Mouse (Mus musculus): Measurements from ENCODE around the gene Myo19. TPM values are rescaled to one million over a fixed set of nuclear protein-coding genes. Genes with fewer than 3 reads are reported as not detected.

Myo19 gene
- polyA plus RNA-seq, 1 experiment from 2014 or later: 10.0 TPM

- Histone ChIP-seq H3K27ac (no peak overlapping the region), H3K9me3 (no peaks in the 10 kb centered on the region), H3K4me2 (no peak overlapping the region), H3K27me3 (no peaks in the 10 kb centered on the region), H3K4me3 (no peak overlapping the region), H3K4me1 (no peaks in the 10 kb centered on the region), H3K9ac (no peak overlapping the region), H3K36me3 (peaks cover 78% of the 10 kb centered on the region)
- WGBS: 95% methylated on average over 8 of the region's 8 CpGs
- ATAC-seq (ENCODE audit: insufficient number of reproducible peaks, insufficient read depth, low FRiP score, low TSS enrichment, low read depth): no peak
Observed at GRCm38 (mm10) chr11:84888025-84888424, 8.1 kb downstream of the Myo19 start.

GRCm38 (mm10) chr11:84889492-84889891 is 9.5 kb downstream of the Myo19 start:
- Histone ChIP-seq H3K36me3 (peaks cover 73% of the 10 kb centered on the region), H3K27ac (no peak overlapping the region), H3K9ac (no peak overlapping the region), H3K9me3 (no peaks in the 10 kb centered on the region), H3K4me3 (no peak overlapping the region), H3K4me2 (no peak overlapping the region), H3K4me1 (no peaks in the 10 kb centered on the region), H3K27me3 (no peaks in the 10 kb centered on the region)
- 86% methylated on average over 2 of the region's 2 CpGs for WGBS
- no peak for ATAC-seq (ENCODE audit: insufficient number of reproducible peaks, insufficient read depth, low FRiP score, low TSS enrichment, low read depth)

- no peak overlapping the region for H3K4me3 ChIP-seq
- H3K9ac ChIP-seq: no peak overlapping the region
- WGBS: 91% methylated on average over 7 of the region's 7 CpGs
- ATAC-seq (ENCODE audit: insufficient number of reproducible peaks, insufficient read depth, low FRiP score, low TSS enrichment, low read depth): no peak
- H3K4me1 ChIP-seq: no peaks in the 10 kb centered on the region
- H3K4me2 ChIP-seq: no peak overlapping the region
- H3K9me3 ChIP-seq: no peaks in the 10 kb centered on the region
- no peak overlapping the region for H3K27ac ChIP-seq
- no peaks in the 10 kb centered on the region for H3K27me3 ChIP-seq
- H3K36me3 ChIP-seq: peaks cover 76% of the 10 kb centered on the region
Observed at GRCm38 (mm10) chr11:84891705-84892104, 11.8 kb downstream of the Myo19 start.

GRCm38 (mm10) chr11:84893113-84893512 is 13.2 kb downstream of the Myo19 start:
- ATAC-seq (ENCODE audit: insufficient number of reproducible peaks, insufficient read depth, low FRiP score, low TSS enrichment, low read depth): no peak
- Histone ChIP-seq H3K9ac (no peak overlapping the region), H3K4me1 (no peaks in the 10 kb centered on the region), H3K36me3 (peaks cover 84% of the 10 kb centered on the region), H3K4me3 (no peak overlapping the region), H3K27me3 (no peaks in the 10 kb centered on the region), H3K9me3 (no peaks in the 10 kb centered on the region), H3K27ac (no peak overlapping the region), H3K4me2 (no peak overlapping the region)
- 89% methylated on average over 15 of the region's 15 CpGs for WGBS

- Histone ChIP-seq H3K36me3 (peaks cover 99% of the 10 kb centered on the region), H3K4me3 (no peak overlapping the region), H3K27me3 (no peaks in the 10 kb centered on the region), H3K4me1 (no peaks in the 10 kb centered on the region), H3K9me3 (no peaks in the 10 kb centered on the region), H3K4me2 (no peak overlapping the region), H3K9ac (no peak overlapping the region), H3K27ac (no peak overlapping the region)
- 74% methylated on average over 9 of the region's 9 CpGs for WGBS
- no peak for ATAC-seq (ENCODE audit: insufficient number of reproducible peaks, insufficient read depth, low FRiP score, low TSS enrichment, low read depth)
Observed at GRCm38 (mm10) chr11:84904597-84905144, 24.7 kb downstream of the Myo19 start.

- H3K9me3 ChIP-seq: no peaks in the 10 kb centered on the region
- H3K27ac ChIP-seq: no peak overlapping the region
- H3K4me1 ChIP-seq: no peaks in the 10 kb centered on the region
- peaks cover 97% of the 10 kb centered on the region for H3K36me3 ChIP-seq
- no peak overlapping the region for H3K4me2 ChIP-seq
- H3K9ac ChIP-seq: no peak overlapping the region
- no peak for ATAC-seq (ENCODE audit: insufficient number of reproducible peaks, insufficient read depth, low FRiP score, low TSS enrichment, low read depth)
- H3K4me3 ChIP-seq: no peak overlapping the region
- no peaks in the 10 kb centered on the region for H3K27me3 ChIP-seq
- WGBS: 72% methylated on average over 3 of the region's 3 CpGs
Observed at GRCm38 (mm10) chr11:84907081-84907480, 27.1 kb downstream of the Myo19 start.

GRCm38 (mm10) chr11:84908480-84908879 is 28.5 kb downstream of the Myo19 start:
- H3K36me3 ChIP-seq: peaks cover 95% of the 10 kb centered on the region
- no peak overlapping the region for H3K4me2 ChIP-seq
- no peak overlapping the region for H3K27ac ChIP-seq
- no peak for ATAC-seq (ENCODE audit: insufficient number of reproducible peaks, insufficient read depth, low FRiP score, low TSS enrichment, low read depth)
- no peaks in the 10 kb centered on the region for H3K27me3 ChIP-seq
- no peak overlapping the region for H3K4me3 ChIP-seq
- no peaks in the 10 kb centered on the region for H3K9me3 ChIP-seq
- H3K4me1 ChIP-seq: no peaks in the 10 kb centered on the region
- WGBS: 88% methylated on average over 6 of the region's 6 CpGs
- no peak overlapping the region for H3K9ac ChIP-seq

- Histone ChIP-seq H3K9me3 (no peaks in the 10 kb centered on the region), H3K27me3 (no peaks in the 10 kb centered on the region), H3K9ac (no peak overlapping the region), H3K36me3 (peaks cover 87% of the 10 kb centered on the region), H3K4me1 (peaks cover 14% of the 10 kb centered on the region), H3K4me3 (no peak overlapping the region), H3K27ac (no peak overlapping the region), H3K4me2 (no peak overlapping the region)
- no peak for ATAC-seq (ENCODE audit: insufficient number of reproducible peaks, insufficient read depth, low FRiP score, low TSS enrichment, low read depth)
- 73% methylated on average over 4 of the region's 4 CpGs for whole genome bisulfite sequencing
Observed at GRCm38 (mm10) chr11:84910411-84910810, 30.5 kb downstream of the Myo19 start.

GRCm38 (mm10) chr11:84914673-84915072 is 34.7 kb downstream of the Myo19 start:
- Histone ChIP-seq H3K36me3 (peaks cover 44% of the 10 kb centered on the region), H3K4me3 (0 out of 2 replicates have a peak overlapping the region, but pooled peaks have one; percentile 2), H3K27me3 (no peaks in the 10 kb centered on the region)

GRCm38 (mm10) chr11:84916053-84916702 is 36.2 kb downstream of the Myo19 start, which contains the start of gene Znhit3:
TSS of gene Znhit3 (minus strand) at chr11:84916366.
- Histone ChIP-seq H3K27ac (0 out of 2 replicates have a peak within 1 kb of the TSS, but pooled peaks have one; percentile 1), H3K36me3 (peaks cover 31% of the 10 kb centered on the region), H3K9me3 (no peaks in the 10 kb centered on the region), H3K4me2 (peak within 1 kb of the TSS; percentile 77), H3K4me1 (peaks cover 26% of the 10 kb centered on the region), H3K9ac (peak within 1 kb of the TSS; percentile 84), H3K4me3 (peak within 1 kb of the TSS; percentile 70), H3K27me3 (no peaks in the 10 kb centered on the region)
- peak; percentile 81; the same call in 1 of the 2 replicates for ATAC-seq (ENCODE audit: insufficient number of reproducible peaks, insufficient read depth, low FRiP score, low TSS enrichment, low read depth)
- 3% methylated on average over 34 of the region's 34 CpGs for WGBS

More at GRCm38 (mm10) chr11:84914673-84915072, 34.7 kb downstream of the Myo19 start:
- Histone ChIP-seq H3K9me3 (no peaks in the 10 kb centered on the region), H3K4me2 (peak overlapping the region; percentile 77; the same call in 1 of the 2 replicates), H3K4me1 (peaks cover 26% of the 10 kb centered on the region), H3K27ac (no peak overlapping the region), H3K9ac (no peak overlapping the region)
- ATAC-seq (ENCODE audit: insufficient number of reproducible peaks, insufficient read depth, low FRiP score, low TSS enrichment, low read depth): no peak
- 83% methylated on average over 5 of the region's 5 CpGs for WGBS

GRCm38 (mm10) chr11:84916703-84917300 is 36.9 kb downstream of the Myo19 start:
- Histone ChIP-seq H3K9me3 (no peaks in the 10 kb centered on the region), H3K36me3 (peaks cover 25% of the 10 kb centered on the region), H3K27me3 (no peaks in the 10 kb centered on the region), H3K4me3 (peak overlapping the region; percentile 70), H3K9ac (peak overlapping the region; percentile 84), H3K27ac (no peak overlapping the region), H3K4me2 (peak overlapping the region; percentile 77), H3K4me1 (peaks cover 26% of the 10 kb centered on the region)
- no peak for ATAC-seq (ENCODE audit: insufficient number of reproducible peaks, insufficient read depth, low FRiP score, low TSS enrichment, low read depth)
- WGBS: 60% methylated on average over 7 of the region's 7 CpGs

GRCm38 (mm10) chr11:84918425-84918824 is 38.5 kb downstream of the Myo19 start:
- Histone ChIP-seq H3K36me3 (peaks cover 11% of the 10 kb centered on the region), H3K9ac (peak overlapping the region; percentile 58), H3K4me2 (peak overlapping the region; percentile 52), H3K4me1 (peaks cover 26% of the 10 kb centered on the region), H3K27me3 (no peaks in the 10 kb centered on the region), H3K9me3 (no peaks in the 10 kb centered on the region), H3K4me3 (no peak overlapping the region), H3K27ac (no peak overlapping the region)
- ATAC-seq (ENCODE audit: insufficient number of reproducible peaks, insufficient read depth, low FRiP score, low TSS enrichment, low read depth): no peak; the same call in 1 of the 2 replicates
- 4% methylated on average over 16 of the region's 16 CpGs for WGBS
